Comparison of ENCODE assay signal across 18 mouse cellular contexts in genomic region chr1:127275572-127276324, GRCm38 (mm10).
"Had no signal": no experiment of that assay in that cellular context is flagged by ENCODE, and none has a peak within 500 bp of the region (broad histone marks: within the 10 kb centered on the region; RNA-seq: fewer than 3 reads in every experiment).

No protein-coding gene starts in this region.

- H3K9ac ChIP-seq: liver, embryonic 13.5 days; midbrain, embryonic 13.5 days; neural tube, embryonic 13.5 days had no signal

- DNase-seq: kidney, adult 18-20 months; kidney, postnatal 14 days; kidney, postnatal 4 days; layer of hippocampus, adult 9-11 months; liver, embryonic 13.5 days; lung, adult 2 months; retina, postnatal 1 day; right cerebral cortex, postnatal 25 days; thymus, adult 18-20 months; thymus, postnatal 36 days had no signal

- H3K27ac ChIP-seq: layer of hippocampus, adult 2 months; left cerebral cortex, adult 2 months; liver, embryonic 13.5 days; macrophage; midbrain, embryonic 10.5 days; midbrain, embryonic 13.5 days; neural tube, embryonic 13.5 days had no signal

- H3K36me3 ChIP-seq: liver, embryonic 13.5 days had no signal

- H3K9me3 ChIP-seq: liver, embryonic 13.5 days; midbrain, embryonic 10.5 days; midbrain, embryonic 13.5 days; neural tube, embryonic 13.5 days had no signal

- H3K27me3 ChIP-seq: liver, embryonic 13.5 days; midbrain, embryonic 13.5 days; neural tube, embryonic 13.5 days had no signal

- H3K4me2 ChIP-seq: liver, embryonic 13.5 days; midbrain, embryonic 13.5 days; neural tube, embryonic 13.5 days had no signal

- H3K4me1 ChIP-seq: liver, embryonic 13.5 days; midbrain, embryonic 10.5 days; midbrain, embryonic 13.5 days had no signal

- ATAC-seq: midbrain, embryonic 13.5 days; midbrain, embryonic 16.5 days had no signal

- H3K4me3 ChIP-seq: layer of hippocampus, adult 2 months; left cerebral cortex, adult 2 months; liver, embryonic 13.5 days; midbrain, embryonic 10.5 days; midbrain, embryonic 13.5 days; myocyte; neural tube, embryonic 13.5 days had no signal
